Mouse (Mus musculus): Measurements from ENCODE around the gene Il1rl1. TPM values are rescaled to one million over a fixed set of nuclear protein-coding genes. Genes with fewer than 3 reads are reported as not detected.

The Il1rl1 gene
- polyA plus RNA-seq, 1 experiment from 2014 or later, result 1.4 TPM

GRCm38 (mm10) chr1:40392535-40392934, 36.8 kb upstream of the Il1rl1 start:
- no peaks in the 10 kb centered on the region for H3K36me3 ChIP-seq (replicated peaks; ENCODE audit: insufficient read depth, low read length)
- no peak overlapping the region for H3K4me2 ChIP-seq (ENCODE audit: low read depth, low read length)
- no peaks in the 10 kb centered on the region for H3K27me3 ChIP-seq (ENCODE audit: insufficient read depth, low read length)
- ATAC-seq, result no peak
- H3K9ac ChIP-seq (replicated peaks), result no peak overlapping the region
- 45% methylated on average over 6 of the region's 6 CpGs for WGBS (ENCODE audit: insufficient replicate concordance)
- TF ChIP-seq CTCF (IDR thresholded peaks at IDR 0.05; ENCODE audit: low read depth), result no peak
- TF ChIP-seq EP300 (IDR thresholded peaks at IDR 0.05; ENCODE audit: low read depth), result no peak
- no peaks in the 10 kb centered on the region for H3K9me3 ChIP-seq (ENCODE audit: low read length)
- no peak for DNase-seq
- H3K27ac ChIP-seq (ENCODE audit: low read depth), result no peak overlapping the region
- H3K4me3 ChIP-seq (ENCODE audit: low read depth, low read length), result no peak overlapping the region
- H3K4me1 ChIP-seq (ENCODE audit: insufficient read depth), result no peaks in the 10 kb centered on the region

- DNase-seq, result no peak
- WGBS (ENCODE audit: insufficient replicate concordance), result 72% methylated on average over 7 of the region's 7 CpGs
- no peaks in the 10 kb centered on the region for H3K27me3 ChIP-seq (ENCODE audit: insufficient read depth, low read length)
Measured at GRCm38 (mm10) chr1:40393214-40393613, 36.2 kb upstream of the Il1rl1 start.

GRCm38 (mm10) chr1:40399639-40400038, 29.7 kb upstream of the Il1rl1 start:
- no peaks in the 10 kb centered on the region for H3K4me1 ChIP-seq (ENCODE audit: insufficient read depth)
- H3K9me3 ChIP-seq (ENCODE audit: low read length), result no peaks in the 10 kb centered on the region
- no peak for ATAC-seq
- H3K27ac ChIP-seq (ENCODE audit: low read depth), result no peak overlapping the region
- H3K9ac ChIP-seq (replicated peaks), result no peak overlapping the region
- 69% methylated on average over 6 of the region's 6 CpGs for WGBS (ENCODE audit: insufficient replicate concordance)
- no peaks in the 10 kb centered on the region for H3K27me3 ChIP-seq (ENCODE audit: insufficient read depth, low read length)
- H3K4me3 ChIP-seq (ENCODE audit: low read depth, low read length), result no peak overlapping the region
- no peaks in the 10 kb centered on the region for H3K36me3 ChIP-seq (replicated peaks; ENCODE audit: insufficient read depth, low read length)
- H3K4me2 ChIP-seq (ENCODE audit: low read depth, low read length), result no peak overlapping the region
- DNase-seq, result no peak
- TF ChIP-seq EP300 (IDR thresholded peaks at IDR 0.05; ENCODE audit: low read depth) (no peak), CTCF (IDR thresholded peaks at IDR 0.05; ENCODE audit: low read depth) (no peak)

More at GRCm38 (mm10) chr1:40393214-40393613, 36.2 kb upstream of the Il1rl1 start:
- no peak overlapping the region for H3K9ac ChIP-seq (replicated peaks)
- H3K4me1 ChIP-seq (ENCODE audit: insufficient read depth), result no peaks in the 10 kb centered on the region
- H3K36me3 ChIP-seq (replicated peaks; ENCODE audit: insufficient read depth, low read length), result no peaks in the 10 kb centered on the region
- no peak overlapping the region for H3K4me3 ChIP-seq (ENCODE audit: low read depth, low read length)
- H3K9me3 ChIP-seq (ENCODE audit: low read length), result no peaks in the 10 kb centered on the region
- H3K27ac ChIP-seq (ENCODE audit: low read depth), result no peak overlapping the region
- H3K4me2 ChIP-seq (ENCODE audit: low read depth, low read length), result no peak overlapping the region
- no peak for TF ChIP-seq EP300 (IDR thresholded peaks at IDR 0.05; ENCODE audit: low read depth)
- ATAC-seq, result no peak

- no peak for TF ChIP-seq EP300 (IDR thresholded peaks at IDR 0.05; ENCODE audit: low read depth)
- TF ChIP-seq CTCF (IDR thresholded peaks at IDR 0.05; ENCODE audit: low read depth), result no peak
- ATAC-seq (no peak), DNase-seq (no peak)
- H3K27ac ChIP-seq (ENCODE audit: low read depth), result no peak overlapping the region
- H3K9me3 ChIP-seq (ENCODE audit: low read length), result no peaks in the 10 kb centered on the region
- H3K9ac ChIP-seq (replicated peaks), result no peak overlapping the region
- H3K4me1 ChIP-seq (ENCODE audit: insufficient read depth), result 0 out of 2 replicates have a peak, but pooled peaks cover 3% of the 10 kb centered on the region
- no peaks in the 10 kb centered on the region for H3K27me3 ChIP-seq (ENCODE audit: insufficient read depth, low read length)
- no peaks in the 10 kb centered on the region for H3K36me3 ChIP-seq (replicated peaks; ENCODE audit: insufficient read depth, low read length)
- H3K4me3 ChIP-seq (ENCODE audit: low read depth, low read length), result no peak overlapping the region
- 44% methylated on average over 7 of the region's 7 CpGs for WGBS (ENCODE audit: insufficient replicate concordance)
- H3K4me2 ChIP-seq (ENCODE audit: low read depth, low read length), result peak overlapping the region; percentile 23; the same call in 1 of the 2 replicates
Measured at GRCm38 (mm10) chr1:40404682-40405081, 24.7 kb upstream of the Il1rl1 start.

- H3K9me3 ChIP-seq (ENCODE audit: low read length), result no peaks in the 10 kb centered on the region
- no peak overlapping the region for H3K4me2 ChIP-seq (ENCODE audit: low read depth, low read length)
- 35% methylated on average over 1 of the region's 1 CpGs for WGBS (ENCODE audit: insufficient replicate concordance)
- no peaks in the 10 kb centered on the region for H3K27me3 ChIP-seq (ENCODE audit: insufficient read depth, low read length)
- TF ChIP-seq EP300 (IDR thresholded peaks at IDR 0.05; ENCODE audit: low read depth), result no peak
- TF ChIP-seq CTCF (IDR thresholded peaks at IDR 0.05; ENCODE audit: low read depth), result no peak
- no peak overlapping the region for H3K9ac ChIP-seq (replicated peaks)
- H3K27ac ChIP-seq (ENCODE audit: low read depth), result no peak overlapping the region
- no peaks in the 10 kb centered on the region for H3K36me3 ChIP-seq (replicated peaks; ENCODE audit: insufficient read depth, low read length)
- DNase-seq (no peak), ATAC-seq (no peak)
- H3K4me3 ChIP-seq (ENCODE audit: low read depth, low read length), result no peak overlapping the region
- 0 out of 2 replicates have a peak, but pooled peaks cover under 1% of the 10 kb centered on the region for H3K4me1 ChIP-seq (ENCODE audit: insufficient read depth)
Measured at GRCm38 (mm10) chr1:40409882-40410281, 19.5 kb upstream of the Il1rl1 start.

- Histone ChIP-seq H3K4me2 (ENCODE audit: low read depth, low read length) (no peak overlapping the region), H3K9me3 (ENCODE audit: low read length) (no peaks in the 10 kb centered on the region), H3K36me3 (replicated peaks; ENCODE audit: insufficient read depth, low read length) (no peaks in the 10 kb centered on the region), H3K9ac (replicated peaks) (no peak overlapping the region), H3K4me1 (ENCODE audit: insufficient read depth) (peaks cover 4% of the 10 kb centered on the region), H3K27ac (ENCODE audit: low read depth) (no peak overlapping the region), H3K27me3 (ENCODE audit: insufficient read depth, low read length) (no peaks in the 10 kb centered on the region), H3K4me3 (ENCODE audit: low read depth, low read length) (no peak overlapping the region)
- TF ChIP-seq CTCF (IDR thresholded peaks at IDR 0.05; ENCODE audit: low read depth), result no peak
- no peak for TF ChIP-seq EP300 (IDR thresholded peaks at IDR 0.05; ENCODE audit: low read depth)
- DNase-seq, result no peak
- WGBS (ENCODE audit: insufficient replicate concordance), result 83% methylated on average over 1 of the region's 1 CpGs
- no peak for ATAC-seq
Measured at GRCm38 (mm10) chr1:40413039-40413438, 16.3 kb upstream of the Il1rl1 start.

- DNase-seq, result no peak
- peaks cover 8% of the 10 kb centered on the region for H3K4me1 ChIP-seq (ENCODE audit: insufficient read depth)
- no peaks in the 10 kb centered on the region for H3K27me3 ChIP-seq (ENCODE audit: insufficient read depth, low read length)
- TF ChIP-seq CTCF (IDR thresholded peaks at IDR 0.05; ENCODE audit: low read depth) (no peak), EP300 (IDR thresholded peaks at IDR 0.05; ENCODE audit: low read depth) (no peak)
- no peak overlapping the region for H3K4me3 ChIP-seq (ENCODE audit: low read depth, low read length)
- H3K9ac ChIP-seq (replicated peaks), result no peak overlapping the region
- H3K9me3 ChIP-seq (ENCODE audit: low read length), result no peaks in the 10 kb centered on the region
- no peak overlapping the region for H3K4me2 ChIP-seq (ENCODE audit: low read depth, low read length)
- H3K27ac ChIP-seq (ENCODE audit: low read depth), result no peak overlapping the region
- H3K36me3 ChIP-seq (replicated peaks; ENCODE audit: insufficient read depth, low read length), result no peaks in the 10 kb centered on the region
- WGBS (ENCODE audit: insufficient replicate concordance), result 80% methylated on average over 7 of the region's 7 CpGs
- no peak for ATAC-seq
Measured at GRCm38 (mm10) chr1:40414276-40414675, 15.1 kb upstream of the Il1rl1 start.
